Mouse (Mus musculus) liver, postnatal 0 days (tissue): Measurements from ENCODE around the gene Sstr4. TPM values are rescaled to one million over a fixed set of nuclear protein-coding genes. Genes with fewer than 3 reads are reported as not detected.
A peak's percentile ranks its signal among the peaks of the same experiment; 100 is the strongest.

Experiments
- ATAC-seq: fragments of 200-750 bp; cut with Nextera tagmentation; 2 replicates; pipeline ENCODE4 v1.8.0; 2017; ENCODE audit warnings: mild to moderate bottlenecking, moderate library complexity
- DNase-seq: peaks from one replicate; pipeline ENCODE4 v3.0.0-alpha.2; 2016
- H3K27ac ChIP-seq: fragments of 300-500 bp; sonication (generic); 2 replicates; pipeline ENCODE4 v1.5.1; 2014; ENCODE audit warnings: antibody characterized with exemption, moderate library complexity, mild to moderate bottlenecking, low read depth
- H3K27me3 ChIP-seq: fragments of 300-500 bp; sonication (generic); 2 replicates; pipeline ENCODE4 v1.6.1; 2014; ENCODE audit warnings: low read length, control low read depth, mixed read lengths; ENCODE audit not compliant: insufficient read depth
- H3K36me3 ChIP-seq: fragments of 300-500 bp; sonication (generic); replicated peaks from 2 replicates; pipeline ENCODE4 v1.6.1; 2014; ENCODE audit warnings: mild to moderate bottlenecking, control low read depth, low read length, moderate library complexity, mixed read lengths; ENCODE audit not compliant: insufficient read depth
- H3K4me1 ChIP-seq: fragments of 300-500 bp; sonication (generic); 2 replicates; pipeline ENCODE4 v1.6.1; 2014; ENCODE audit warnings: antibody characterized with exemption, mild to moderate bottlenecking, control low read depth; ENCODE audit not compliant: insufficient read depth
- H3K4me2 ChIP-seq: fragments of 300-500 bp; sonication (generic); 2 replicates; pipeline ENCODE4 v1.6.1; 2014; ENCODE audit warnings: low read depth, mild to moderate bottlenecking, low read length, moderate library complexity, mixed read lengths
- H3K4me3 ChIP-seq: fragments of 300-500 bp; sonication (generic); 2 replicates; pipeline ENCODE4 v1.5.1; 2014; ENCODE audit warnings: low read depth, low read length
- H3K9ac ChIP-seq: fragments of 300-500 bp; sonication (generic); replicated peaks from 2 replicates; pipeline ENCODE4 v1.6.1; 2014; ENCODE audit warnings: mild to moderate bottlenecking, moderate library complexity
- H3K9me3 ChIP-seq: fragments of 300-500 bp; sonication (generic); 2 replicates; pipeline ENCODE4 v1.6.1; 2016; ENCODE audit warnings: mild to moderate bottlenecking, control low read depth, low read length, mixed read lengths
- CTCF ChIP-seq: sonication (generic); IDR thresholded peaks from 2 replicates; pipeline ENCODE4 v1.5.1; 2016; ENCODE audit warnings: antibody characterized with exemption, low read depth
- EP300 ChIP-seq: IDR thresholded peaks from 2 replicates; pipeline ENCODE4 v1.6.1; 2016; ENCODE audit warnings: antibody characterized with exemption, low read depth, mild to moderate bottlenecking
- WGBS: fragments of 180-500 bp; shearing (Covaris S2); extraction: QIAGEN DNeasy Blood & Tissue Kit; methylation state at CpG from one replicate; pipeline ENCODE4 v1.1.7; 2014; ENCODE audit not compliant: insufficient replicate concordance; 5-methylcytosine and 5-hydroxymethylcytosine counted together
- polyA plus RNA-seq: library from polyadenylated mRNA; unstranded; fragments of >200 nt; fragmentation: Nextera tagmentation; extraction: Ambion mirVana; gene quantifications from 2 replicates; pipeline ENCODE4 v1.2.1, GENCODE M21; 2015

The Sstr4 gene
- polyA plus RNA-seq, 1 experiment from 2014 or later, result not detected

DNA sequence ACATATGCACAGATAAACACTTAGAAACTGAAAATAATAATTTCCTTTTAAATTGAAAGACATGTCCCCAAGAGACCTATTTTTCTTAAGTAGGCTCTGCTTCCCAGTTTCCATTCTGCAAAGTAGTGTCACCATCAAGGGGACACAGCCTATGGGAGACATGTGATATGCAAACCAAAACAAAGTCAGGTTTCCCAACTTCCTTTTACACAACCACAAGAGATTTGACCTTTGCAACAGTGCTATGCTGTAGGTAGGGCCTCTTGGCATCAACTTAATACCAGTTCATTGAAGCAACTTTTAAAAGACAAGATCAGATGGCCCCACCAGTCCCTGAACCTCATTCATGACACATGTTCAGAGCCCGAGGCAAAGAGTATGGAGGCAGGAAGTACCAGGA is 2.0 kb upstream of the Sstr4 start:
- peaks cover 19% of the 10 kb centered on the region for H3K27me3 ChIP-seq

DNA sequence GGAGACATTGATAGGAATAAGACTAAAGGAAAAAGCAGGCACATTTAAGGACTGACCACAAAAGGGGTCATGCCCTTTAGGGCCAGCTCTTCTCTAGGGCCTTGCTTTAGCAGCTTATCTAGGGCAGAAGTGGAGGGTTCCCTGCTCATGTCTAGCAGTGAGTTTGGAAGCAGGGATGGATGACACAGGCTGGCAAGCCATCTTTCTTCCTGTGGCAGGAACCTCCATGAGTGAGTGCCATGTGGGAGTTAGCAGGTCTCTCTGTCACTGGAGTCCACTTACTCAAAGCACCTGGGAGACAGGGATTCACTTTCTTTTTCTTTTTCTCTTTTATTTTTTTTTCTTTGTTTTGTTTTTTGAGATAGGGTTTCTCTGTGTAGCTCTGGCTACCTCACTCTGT is 1.3 kb upstream of the Sstr4 start:
- no peak for DNase-seq
- H3K4me1 ChIP-seq, result peaks cover 20% of the 10 kb centered on the region
- TF ChIP-seq CTCF, result no peak
- no peak for TF ChIP-seq EP300

More for the DNA sequence above, 2.0 kb upstream of the Sstr4 start:
- 39% methylated on average over 1 of the region's 1 CpGs for WGBS
- TF ChIP-seq CTCF, result no peak
- no peak for TF ChIP-seq EP300
- DNase-seq (no peak), ATAC-seq (peak; percentile 86)
- Histone ChIP-seq H3K36me3 (no peaks in the 10 kb centered on the region), H3K4me2 (no peak overlapping the region), H3K9me3 (no peaks in the 10 kb centered on the region), H3K9ac (no peak overlapping the region), H3K4me1 (peaks cover 20% of the 10 kb centered on the region), H3K4me3 (no peak overlapping the region), H3K27ac (no peak overlapping the region)

DNA sequence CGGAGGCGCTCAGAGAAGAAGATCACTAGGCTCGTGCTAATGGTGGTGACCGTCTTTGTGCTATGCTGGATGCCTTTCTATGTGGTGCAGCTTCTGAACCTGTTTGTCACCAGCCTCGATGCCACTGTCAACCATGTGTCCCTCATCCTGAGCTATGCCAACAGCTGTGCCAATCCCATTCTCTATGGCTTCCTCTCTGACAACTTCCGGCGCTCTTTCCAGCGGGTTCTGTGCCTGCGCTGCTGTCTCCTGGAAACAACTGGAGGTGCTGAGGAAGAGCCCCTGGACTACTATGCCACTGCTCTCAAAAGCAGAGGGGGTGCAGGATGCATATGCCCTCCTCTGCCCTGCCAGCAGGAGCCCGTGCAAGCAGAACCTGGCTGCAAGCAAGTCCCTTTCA is 1.1 kb downstream of the Sstr4 start:
- no peaks in the 10 kb centered on the region for H3K36me3 ChIP-seq
- DNase-seq, result no peak
- no peak overlapping the region for H3K4me2 ChIP-seq
- H3K9ac ChIP-seq, result no peak overlapping the region
- H3K4me3 ChIP-seq, result no peak overlapping the region
- no peak for TF ChIP-seq EP300
- no peak for TF ChIP-seq CTCF
- peaks cover 19% of the 10 kb centered on the region for H3K27me3 ChIP-seq
- 66% methylated on average over 10 of the region's 10 CpGs for WGBS
- H3K4me1 ChIP-seq, result peaks cover 20% of the 10 kb centered on the region
- no peak for ATAC-seq
- no peaks in the 10 kb centered on the region for H3K9me3 ChIP-seq
- no peak overlapping the region for H3K27ac ChIP-seq

More for the DNA sequence above, 1.3 kb upstream of the Sstr4 start:
- Histone ChIP-seq H3K9ac (no peak overlapping the region), H3K36me3 (no peaks in the 10 kb centered on the region), H3K27ac (no peak overlapping the region), H3K9me3 (no peaks in the 10 kb centered on the region), H3K4me3 (no peak overlapping the region), H3K4me2 (no peak overlapping the region), H3K27me3 (peaks cover 19% of the 10 kb centered on the region)
- no peak for ATAC-seq

DNA sequence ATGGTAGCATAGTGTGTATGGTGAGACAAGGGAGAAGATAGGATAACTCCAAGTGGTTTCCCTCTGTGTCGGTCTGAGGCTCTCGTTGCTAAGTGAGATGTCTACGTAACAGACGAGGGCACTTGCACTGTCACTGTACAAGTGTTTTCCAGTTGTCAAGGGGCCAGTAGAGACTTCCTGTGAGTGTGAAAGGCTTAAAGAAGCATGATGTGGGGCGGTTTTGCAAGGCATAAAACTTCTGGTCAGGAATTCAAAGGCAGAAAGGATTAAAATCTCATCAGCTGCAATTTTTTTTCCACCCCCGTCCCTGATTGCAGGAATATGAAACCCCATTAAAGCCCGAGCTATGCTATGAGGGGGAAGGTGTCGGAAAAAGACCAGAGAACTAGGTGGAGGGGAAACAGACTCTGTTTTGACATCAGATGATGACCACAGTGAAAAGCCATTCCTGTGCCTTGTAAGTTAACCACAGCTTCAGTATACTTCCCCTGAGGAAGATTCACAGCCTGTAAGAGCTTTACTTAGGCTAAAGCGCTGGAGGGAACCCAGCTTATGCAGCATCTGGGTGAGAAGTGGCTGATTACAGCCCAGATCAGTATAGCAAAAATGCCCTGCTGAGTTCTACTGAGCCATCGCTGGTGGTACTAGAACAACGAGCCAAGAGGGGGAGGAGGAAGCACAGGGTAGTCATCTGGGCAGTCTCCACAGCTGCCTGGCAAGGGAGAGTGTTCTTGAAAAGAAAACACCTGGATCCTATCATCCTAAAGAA is 2.1 kb downstream of the Sstr4 start:
- H3K9ac ChIP-seq, result no peak overlapping the region; the same call in 1 of the 2 replicates
- WGBS, result 27% methylated on average over 11 of the region's 11 CpGs
- 0 out of 2 replicates have a peak overlapping the region, but pooled peaks have one; percentile 26 for H3K4me2 ChIP-seq
- no peaks in the 10 kb centered on the region for H3K9me3 ChIP-seq
- DNase-seq (no peak), ATAC-seq (no peak)
- H3K4me3 ChIP-seq, result no peak overlapping the region
- peaks cover 19% of the 10 kb centered on the region for H3K27me3 ChIP-seq
- no peak for TF ChIP-seq CTCF
- no peak for TF ChIP-seq EP300
- H3K4me1 ChIP-seq, result peaks cover 20% of the 10 kb centered on the region
- H3K36me3 ChIP-seq, result no peaks in the 10 kb centered on the region
- H3K27ac ChIP-seq, result peak overlapping the region; percentile 51; the same call in 1 of the 2 replicates

DNA sequence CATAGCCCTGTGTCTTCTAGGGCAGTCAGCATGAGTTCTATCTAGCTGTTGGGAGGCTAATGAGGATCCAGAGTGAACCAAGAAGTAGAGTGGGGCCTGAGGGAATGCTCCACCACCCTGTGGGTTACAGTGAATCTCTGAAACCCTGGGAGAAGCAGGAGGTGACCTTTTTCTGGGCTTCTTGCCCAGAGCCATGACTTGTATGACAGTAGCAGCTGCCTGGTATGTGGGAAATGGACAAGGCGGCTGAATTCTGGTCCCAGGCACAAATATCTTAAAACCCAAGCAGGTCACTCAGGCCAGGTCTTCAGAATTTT is 2.6 kb downstream of the Sstr4 start:
- Histone ChIP-seq H3K27ac (peak overlapping the region; percentile 18; the same call in 1 of the 2 replicates), H3K4me3 (no peak overlapping the region), H3K4me1 (peaks cover 19% of the 10 kb centered on the region), H3K9me3 (no peaks in the 10 kb centered on the region), H3K4me2 (no peak overlapping the region), H3K27me3 (peaks cover 19% of the 10 kb centered on the region), H3K9ac (no peak overlapping the region; the same call in 1 of the 2 replicates), H3K36me3 (no peaks in the 10 kb centered on the region)
- WGBS, result 70% methylated on average over 1 of the region's 1 CpGs
- TF ChIP-seq CTCF, result no peak
- TF ChIP-seq EP300, result no peak
- ATAC-seq (no peak), DNase-seq (no peak)

DNA sequence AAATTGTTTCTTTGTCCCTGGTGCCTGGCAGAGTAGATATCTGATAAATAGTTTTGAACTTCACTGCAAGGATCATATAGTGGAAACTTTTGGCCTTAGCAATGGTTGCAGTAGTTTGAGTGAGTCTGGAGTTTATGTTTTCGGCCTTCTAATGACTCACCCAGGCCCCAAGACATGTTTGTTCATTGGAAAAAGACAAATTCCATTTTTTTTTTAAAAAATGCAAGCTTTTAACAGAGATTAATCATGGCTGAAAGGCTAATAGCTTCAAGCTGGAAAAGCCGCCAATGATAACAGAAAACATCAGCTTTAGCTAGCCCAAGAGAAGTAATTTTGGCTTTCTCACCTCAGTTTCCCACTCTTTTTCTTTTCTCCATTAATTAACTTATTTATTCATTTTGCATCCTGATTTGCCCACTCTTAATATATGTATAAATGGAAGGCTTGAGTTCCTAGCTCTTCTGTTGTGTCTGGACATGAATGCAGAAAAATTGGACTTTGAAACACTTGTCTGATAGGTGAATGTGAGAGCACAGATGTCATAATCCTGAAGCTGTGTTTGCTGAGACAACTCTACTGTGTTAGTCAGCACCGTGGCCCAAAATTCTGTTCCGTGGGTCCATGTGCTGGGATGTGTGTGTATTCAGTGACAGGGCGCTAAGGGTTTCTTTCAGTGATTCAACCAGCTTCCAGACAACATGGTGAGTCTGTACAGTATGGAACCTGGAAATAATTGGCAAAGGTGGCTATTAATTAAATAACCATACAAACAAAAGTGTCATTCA is 3.9 kb downstream of the Sstr4 start:
- H3K9me3 ChIP-seq, result no peaks in the 10 kb centered on the region
- WGBS, result 67% methylated on average over 5 of the region's 5 CpGs
- H3K27ac ChIP-seq, result no peak overlapping the region
- H3K27me3 ChIP-seq, result peaks cover 19% of the 10 kb centered on the region
- peaks cover 7% of the 10 kb centered on the region for H3K4me1 ChIP-seq
- no peak overlapping the region for H3K4me3 ChIP-seq
- no peak for TF ChIP-seq CTCF
- TF ChIP-seq EP300, result no peak
- no peak for ATAC-seq
- H3K4me2 ChIP-seq, result no peak overlapping the region
- H3K36me3 ChIP-seq, result no peaks in the 10 kb centered on the region
- H3K9ac ChIP-seq, result no peak overlapping the region
- no peak for DNase-seq
